Mouse (Mus musculus) limb, embryonic 11.5 days (tissue): Measurements from ENCODE around the gene Zfp451. TPM values are rescaled to one million over a fixed set of nuclear protein-coding genes. Genes with fewer than 3 reads are reported as not detected.

Source experiments
- ATAC-seq: fragments of 200-750 bp; cut with Nextera tagmentation; 2 replicates; pipeline ENCODE4 v1.8.0; 2017; ENCODE audit warnings: low read depth; ENCODE audit not compliant: insufficient number of reproducible peaks, low FRiP score, low TSS enrichment
- DNase-seq: peaks from one replicate; pipeline ENCODE4 v3.0.0-alpha.2; 2015; ENCODE audit warnings: low spot score
- H3K27ac ChIP-seq: fragments of 300-500 bp; sonication (generic); replicated peaks from 2 replicates; pipeline ENCODE4 v1.5.1; 2014; ENCODE audit warnings: low read depth, mild to moderate bottlenecking, low read length
- H3K27me3 ChIP-seq: fragments of 300-500 bp; sonication (generic); 2 replicates; pipeline ENCODE4 v1.6.1; 2014; ENCODE audit warnings: mild to moderate bottlenecking, low read length, mixed read lengths; ENCODE audit not compliant: control insufficient read depth, insufficient read depth
- H3K36me3 ChIP-seq: fragments of 300-500 bp; sonication (generic); 2 replicates; pipeline ENCODE4 v1.6.1; 2014; ENCODE audit warnings: mild to moderate bottlenecking, low read length, moderate library complexity, mixed read lengths; ENCODE audit not compliant: control insufficient read depth, insufficient read depth
- H3K4me1 ChIP-seq: fragments of 300-500 bp; sonication (generic); 2 replicates; pipeline ENCODE4 v1.6.1; 2014; ENCODE audit warnings: low read length, mixed read lengths; ENCODE audit not compliant: control insufficient read depth, insufficient read depth
- H3K4me2 ChIP-seq: fragments of 300-500 bp; sonication (generic); 2 replicates; pipeline ENCODE4 v1.6.1; 2014; ENCODE audit warnings: low read depth, mild to moderate bottlenecking, moderate library complexity; ENCODE audit not compliant: severe bottlenecking
- H3K4me3 ChIP-seq: fragments of 300-500 bp; sonication (generic); 2 replicates; pipeline ENCODE4 v1.5.1; 2014; ENCODE audit warnings: low read depth, low read length
- H3K9ac ChIP-seq: fragments of 300-500 bp; sonication (generic); 2 replicates; pipeline ENCODE4 v1.6.1; 2014; ENCODE audit warnings: mild to moderate bottlenecking, low read length
- H3K9me3 ChIP-seq: fragments of 300-500 bp; sonication (generic); 2 replicates; pipeline ENCODE4 v1.6.1; 2016; ENCODE audit warnings: low read length; ENCODE audit not compliant: control insufficient read depth
- WGBS: fragments of 180-500 bp; shearing (Covaris S2); extraction: QIAGEN DNeasy Blood & Tissue Kit; methylation state at CpG from one replicate; pipeline ENCODE4 v1.1.7; 2014; 5-methylcytosine and 5-hydroxymethylcytosine counted together
- polyA plus RNA-seq: library from polyadenylated mRNA; unstranded; fragments of >200 nt; fragmentation: Nextera tagmentation; extraction: Ambion mirVana; gene quantifications from 2 replicates; pipeline ENCODE4 v1.2.1, GENCODE M21; 2014

Gene Zfp451
- polyA plus RNA-seq, 1 experiment from 2014 or later = 42.7 TPM

DNA sequence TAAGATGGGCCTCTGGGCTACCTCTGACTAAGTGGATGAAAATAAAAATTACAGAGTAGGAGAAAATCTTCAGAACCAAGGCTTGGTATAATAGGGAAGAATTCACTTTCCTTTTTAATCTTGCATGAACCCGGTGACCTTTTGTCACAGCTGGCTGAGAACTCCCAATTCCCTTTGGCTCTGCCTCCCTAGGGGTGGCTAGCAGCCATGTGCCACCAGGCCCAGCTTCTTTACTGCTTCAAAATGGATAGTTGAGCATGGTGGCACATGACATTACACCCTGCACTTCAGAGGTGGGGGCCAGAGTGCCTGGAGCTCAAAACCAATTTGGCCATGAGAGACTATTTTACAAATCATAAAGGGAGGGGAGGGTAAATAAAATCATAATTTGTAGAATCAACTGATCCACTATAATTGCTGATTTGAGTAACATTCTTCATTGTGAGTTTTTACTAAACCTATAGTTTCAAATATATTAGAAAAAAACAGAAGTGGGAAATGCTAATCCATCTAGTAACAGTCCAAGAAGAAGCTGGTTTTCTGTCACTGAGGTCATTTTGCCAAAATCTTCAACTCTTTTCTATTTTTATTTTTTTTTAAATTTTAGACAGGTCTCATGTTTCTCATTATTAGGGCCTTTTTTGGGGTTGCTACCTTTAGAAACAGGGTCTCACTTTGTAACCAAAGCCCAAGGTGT lies 46.2 kb downstream of the Zfp451 start:
- ATAC-seq = no peak
- no peak overlapping the region for H3K9ac ChIP-seq
- H3K27me3 ChIP-seq = no peaks in the 10 kb centered on the region
- WGBS = 75% methylated on average over 1 of the region's 1 CpGs
- no peak overlapping the region for H3K27ac ChIP-seq
- DNase-seq = no peak
- H3K9me3 ChIP-seq = no peaks in the 10 kb centered on the region
- H3K4me2 ChIP-seq = no peak overlapping the region
- peaks cover 4% of the 10 kb centered on the region; the same call in 1 of the 2 replicates for H3K36me3 ChIP-seq
- H3K4me3 ChIP-seq = no peak overlapping the region
- no peaks in the 10 kb centered on the region for H3K4me1 ChIP-seq

GRCm38 (mm10) chr1:33766520-33767508 lies 47.6 kb downstream of the Zfp451 start:
- WGBS = 88% methylated on average over 16 of the region's 16 CpGs
- no peaks in the 10 kb centered on the region for H3K9me3 ChIP-seq
- no peak overlapping the region for H3K27ac ChIP-seq
- no peak for DNase-seq
- no peak overlapping the region for H3K4me2 ChIP-seq
- H3K27me3 ChIP-seq = no peaks in the 10 kb centered on the region
- no peak overlapping the region for H3K4me3 ChIP-seq
- H3K9ac ChIP-seq = no peak overlapping the region
- no peak for ATAC-seq
- peaks cover 4% of the 10 kb centered on the region; the same call in 1 of the 2 replicates for H3K36me3 ChIP-seq
- H3K4me1 ChIP-seq = no peaks in the 10 kb centered on the region

- peaks cover 4% of the 10 kb centered on the region; the same call in 1 of the 2 replicates for H3K36me3 ChIP-seq
- H3K9ac ChIP-seq = no peak overlapping the region
- no peak overlapping the region for H3K4me2 ChIP-seq
- WGBS = 91% methylated on average over 11 of the region's 11 CpGs
- no peak overlapping the region for H3K4me3 ChIP-seq
- H3K27ac ChIP-seq = no peak overlapping the region
- H3K4me1 ChIP-seq = no peaks in the 10 kb centered on the region
- ATAC-seq = no peak
- DNase-seq = no peak
- H3K9me3 ChIP-seq = no peaks in the 10 kb centered on the region
- no peaks in the 10 kb centered on the region for H3K27me3 ChIP-seq
Observed at GRCm38 (mm10) chr1:33765468-33766080, 48.8 kb downstream of the Zfp451 start.

DNA sequence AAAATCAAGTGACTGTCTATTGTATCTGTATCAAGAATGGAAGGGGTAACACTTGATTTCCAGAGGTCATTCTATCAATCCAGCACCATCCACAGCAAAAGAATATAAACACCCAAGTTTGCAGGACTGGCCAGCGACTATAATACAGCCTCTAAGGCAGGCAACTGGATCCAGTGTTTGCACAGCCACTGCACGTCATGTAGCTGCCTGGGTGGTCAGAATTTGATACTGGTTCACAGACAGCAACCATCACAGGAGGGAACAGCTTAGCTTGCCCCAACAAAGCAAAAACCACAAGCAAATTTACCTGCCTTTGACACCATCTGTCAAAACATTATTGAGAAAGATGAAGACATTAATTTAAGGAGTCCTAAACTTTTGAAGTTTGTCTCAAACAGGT lies 50.6 kb downstream of the Zfp451 start:
- Histone ChIP-seq H3K27me3 (no peaks in the 10 kb centered on the region), H3K36me3 (no peaks in the 10 kb centered on the region), H3K9me3 (no peaks in the 10 kb centered on the region), H3K27ac (no peak overlapping the region), H3K4me1 (no peaks in the 10 kb centered on the region), H3K9ac (no peak overlapping the region), H3K4me2 (no peak overlapping the region), H3K4me3 (no peak overlapping the region)
- ATAC-seq = no peak
- WGBS = 74% methylated on average over 2 of the region's 2 CpGs
- no peak for DNase-seq

DNA sequence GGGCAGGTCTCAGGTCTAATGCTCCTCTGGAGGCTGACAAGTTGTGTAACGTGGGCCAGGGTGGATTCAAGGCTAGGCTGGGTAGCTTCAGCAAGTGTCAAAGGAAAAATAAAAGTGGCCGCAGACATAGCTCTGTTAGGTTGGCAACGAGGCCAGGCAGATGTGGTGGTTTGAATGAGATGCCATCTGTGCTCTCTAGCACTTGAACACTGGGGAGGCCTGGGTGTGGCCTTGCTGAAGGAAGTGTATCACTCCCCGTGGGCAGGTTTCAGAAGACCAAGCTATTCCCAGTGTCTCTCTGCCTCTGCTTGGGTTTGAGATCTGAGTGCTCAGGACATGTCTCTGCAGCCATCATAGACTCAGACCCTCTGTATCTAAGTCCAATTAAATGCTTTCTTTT lies 55.9 kb downstream of the Zfp451 start:
- 55% methylated on average over 4 of the region's 4 CpGs for WGBS
- DNase-seq = no peak
- Histone ChIP-seq H3K9me3 (no peaks in the 10 kb centered on the region), H3K4me3 (no peak overlapping the region), H3K27me3 (no peaks in the 10 kb centered on the region), H3K27ac (no peak overlapping the region), H3K4me1 (0 out of 2 replicates have a peak, but pooled peaks cover 3% of the 10 kb centered on the region), H3K4me2 (no peak overlapping the region; the same call in 1 of the 2 replicates), H3K36me3 (no peaks in the 10 kb centered on the region; the same call in 1 of the 2 replicates), H3K9ac (no peak overlapping the region)
- no peak for ATAC-seq

DNA sequence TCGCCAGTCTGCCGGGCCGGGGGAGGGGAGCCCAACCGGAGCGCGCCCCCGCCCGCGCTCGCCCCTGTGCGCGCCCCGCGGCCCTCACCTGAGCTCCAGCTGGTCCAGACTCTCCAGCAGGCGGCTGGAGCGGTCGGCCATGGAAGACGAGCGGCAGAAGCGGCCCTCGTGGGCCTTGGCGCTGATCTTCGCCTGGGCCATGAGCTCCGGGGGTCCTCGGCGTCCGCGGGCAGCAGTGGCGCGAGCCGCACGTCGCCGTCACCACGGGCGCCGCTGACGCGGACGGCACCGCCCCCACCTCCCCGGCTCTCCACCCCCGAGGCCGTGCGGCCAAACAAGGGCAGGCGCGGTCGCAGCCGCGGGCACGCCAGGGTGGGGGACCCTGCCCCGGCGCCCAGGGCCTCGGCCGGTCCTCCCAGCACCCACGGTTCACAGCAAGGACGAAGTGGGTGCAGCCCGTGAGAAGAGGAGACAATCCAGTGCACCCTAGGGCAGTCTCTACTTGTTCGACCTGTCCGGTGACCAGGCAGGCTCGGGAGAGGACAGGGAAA lies 56.8 kb downstream of the Zfp451 start, which contains the start of gene Bag2:
TSS of gene Bag2 (minus strand) at position 305 of the 551 bp plus-strand sequence.
- Histone ChIP-seq H3K4me2 (peak within 1 kb of the TSS; percentile 84), H3K9me3 (no peaks in the 10 kb centered on the region), H3K27ac (0 out of 2 replicates have a peak within 1 kb of the TSS, but pooled peaks have one; percentile 21), H3K4me3 (peak within 1 kb of the TSS; percentile 64), H3K27me3 (no peaks in the 10 kb centered on the region), H3K4me1 (0 out of 2 replicates have a peak, but pooled peaks cover 3% of the 10 kb centered on the region), H3K36me3 (no peaks in the 10 kb centered on the region; the same call in 1 of the 2 replicates), H3K9ac (peak within 1 kb of the TSS; percentile 79)
- peak; percentile 77 for DNase-seq
- ATAC-seq = peak; percentile 82
- WGBS = under 1% methylated on average over 53 of the region's 61 CpGs

DNA sequence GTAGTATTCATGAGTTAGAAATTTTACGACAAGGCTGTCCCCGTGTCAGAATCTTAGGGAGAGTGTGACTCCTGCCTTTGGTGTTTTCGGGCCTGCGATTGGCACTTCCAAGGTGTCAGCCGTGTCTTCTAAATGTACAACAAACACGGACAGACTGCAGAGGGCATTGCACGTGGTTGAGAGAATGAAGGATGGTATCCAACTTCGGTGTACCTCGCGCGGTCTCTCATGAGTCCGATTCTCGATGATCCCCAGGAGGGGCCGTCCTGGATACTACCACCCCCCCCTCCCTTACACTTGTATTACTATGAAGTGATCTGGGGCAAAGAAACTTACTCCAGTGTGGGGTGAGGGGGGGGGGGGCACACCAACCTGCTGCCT lies 57.4 kb downstream of the Zfp451 start:
- ATAC-seq (peak; percentile 64), DNase-seq (no peak)
- no peaks in the 10 kb centered on the region for H3K27me3 ChIP-seq
- H3K4me3 ChIP-seq = peak overlapping the region; percentile 64
- peak overlapping the region; percentile 79 for H3K9ac ChIP-seq
- no peaks in the 10 kb centered on the region for H3K9me3 ChIP-seq
- H3K36me3 ChIP-seq = no peaks in the 10 kb centered on the region; the same call in 1 of the 2 replicates
- peak overlapping the region; percentile 84 for H3K4me2 ChIP-seq
- 0 out of 2 replicates have a peak, but pooled peaks cover 3% of the 10 kb centered on the region for H3K4me1 ChIP-seq
- WGBS = 7% methylated on average over 14 of the region's 14 CpGs
- H3K27ac ChIP-seq = no peak overlapping the region
